Mouse (Mus musculus) neutrophil, adult 5-6 weeks (primary cell): ENCODE data around the gene Ptpre. TPM values are rescaled to one million over a fixed set of nuclear protein-coding genes. Genes with fewer than 3 reads are reported as not detected.
"Not testable (repeated sequence)": the region's sequence is repeated elsewhere in the genome, so short reads cannot be mapped to it uniquely, and the experiment has no call there.

Source experiments
- ATAC-seq: fragments of 151-379, 151-347 bp; 2 replicates; pipeline ENCODE4 v1.8.0; 2017; ENCODE audit warnings: mild to moderate bottlenecking, moderate TSS enrichment; ENCODE audit not compliant: insufficient number of reproducible peaks, poor library complexity, low FRiP score, severe bottlenecking; ENCODE audit errors: extremely low read depth
- total RNA-seq: library from RNA; stranded (forward); fragments of 200-1000 nt; gene quantifications from 2 replicates; pipeline ENCODE4 v1.2.3, GENCODE M21; 2017

Gene Ptpre
- total RNA-seq, 1 experiment from 2014 or later, result 113 TPM

- ATAC-seq, result no peak
Observed at GRCm38 (mm10) chr7:135571392-135571791, 34.1 kb downstream of the Ptpre start.

GRCm38 (mm10) chr7:135571951-135572559, 34.8 kb downstream of the Ptpre start:
- no peak for ATAC-seq

- ATAC-seq, result not testable (repeated sequence)
Observed at GRCm38 (mm10) chr7:135575319-135576069, 38.2 kb downstream of the Ptpre start.

GRCm38 (mm10) chr7:135576329-135576728, 39.0 kb downstream of the Ptpre start:
- no peak for ATAC-seq

GRCm38 (mm10) chr7:135578715-135579325, 41.5 kb downstream of the Ptpre start:
- ATAC-seq, result no peak

GRCm38 (mm10) chr7:135580306-135581091, 43.2 kb downstream of the Ptpre start:
- peak; percentile 72 for ATAC-seq

GRCm38 (mm10) chr7:135581128-135581527, 43.8 kb downstream of the Ptpre start:
- ATAC-seq, result peak; percentile 58; the same call in 1 of the 2 replicates

- ATAC-seq, result no peak
Observed at GRCm38 (mm10) chr7:135585125-135585687, 47.9 kb downstream of the Ptpre start.

- no peak for ATAC-seq
Observed at GRCm38 (mm10) chr7:135586402-135586801, 49.1 kb downstream of the Ptpre start.

GRCm38 (mm10) chr7:135587821-135588575, 50.7 kb downstream of the Ptpre start:
- no peak for ATAC-seq

GRCm38 (mm10) chr7:135588620-135589309, 51.5 kb downstream of the Ptpre start:
- no peak for ATAC-seq

- peak; percentile 48 for ATAC-seq
Observed at GRCm38 (mm10) chr7:135591461-135591860, 54.2 kb downstream of the Ptpre start.

GRCm38 (mm10) chr7:135593286-135593685, 56.0 kb downstream of the Ptpre start:
- no peak for ATAC-seq

GRCm38 (mm10) chr7:135593825-135594224, 56.5 kb downstream of the Ptpre start:
- ATAC-seq, result no peak

- ATAC-seq, result no peak
Observed at GRCm38 (mm10) chr7:135594676-135595075, 57.4 kb downstream of the Ptpre start.

GRCm38 (mm10) chr7:135595640-135596174, 58.4 kb downstream of the Ptpre start:
- no peak for ATAC-seq

- no peak for ATAC-seq
Observed at GRCm38 (mm10) chr7:135597006-135597405, 59.7 kb downstream of the Ptpre start.
